Comparison of ENCODE assay signal across 16 mouse cellular contexts in the genomic region with DNA sequence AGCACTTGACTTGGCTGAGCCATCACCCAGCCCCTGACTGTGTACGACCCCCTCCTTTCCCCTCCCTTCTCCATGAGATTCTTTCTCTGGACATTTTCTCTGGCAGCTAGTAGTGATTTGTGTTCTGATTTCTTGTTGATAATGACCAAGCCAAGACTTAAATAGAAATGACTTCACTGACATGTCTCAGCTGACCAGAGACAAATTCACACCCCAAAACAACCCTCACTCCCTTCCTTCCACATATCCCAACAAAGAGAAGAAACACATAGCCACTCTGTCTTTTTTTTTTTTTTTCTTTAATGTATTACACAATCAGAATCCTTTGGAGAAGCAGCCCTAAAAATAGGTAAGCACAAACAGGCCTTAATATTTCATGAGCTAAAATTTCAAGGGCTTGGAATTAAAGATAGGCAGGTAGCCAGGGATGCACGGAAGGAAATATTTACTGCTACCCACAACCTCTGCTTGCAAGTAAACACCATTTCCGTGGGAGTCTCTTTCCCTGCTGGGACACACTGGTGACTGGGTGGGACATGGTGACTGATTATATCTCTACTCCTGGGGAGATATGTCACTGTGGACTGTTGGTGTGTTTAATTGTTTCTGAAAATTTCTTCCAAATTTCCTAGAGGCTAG.
A peak's percentile ranks its signal among the peaks of the same experiment; 100 is the strongest.
DNase-seq lines count a peak whose midpoint lies in the region; ATAC-seq and TF ChIP-seq lines count a peak whose summit lies in the region.
"Had no signal": no experiment of that assay in that cellular context is flagged by ENCODE, and none has a peak within 500 bp of the region (broad histone marks: within the 10 kb centered on the region; RNA-seq: fewer than 3 reads in every experiment).

No protein-coding gene starts in this region.

- no peak overlapping the region for H3K9ac ChIP-seq in heart, embryonic 16.5 days (ENCODE audit: low read length)
- H3K9ac ChIP-seq in MEL (ENCODE audit: control insufficient read depth, low read depth, low read length, poor library complexity, severe bottlenecking): no peak overlapping the region
- H3K9ac ChIP-seq in lung, postnatal 0 days (replicated peaks; ENCODE audit: low read depth): no peak overlapping the region
- H3K9ac ChIP-seq: embryonic facial prominence, embryonic 12.5 days; heart, embryonic 13.5 days; hindbrain, embryonic 15.5 days; limb, embryonic 12.5 days; neural tube, embryonic 15.5 days had no signal

- no peaks in the 10 kb centered on the region for H3K36me3 ChIP-seq in heart, embryonic 16.5 days (ENCODE audit: control insufficient read depth, insufficient read depth)
- no peaks in the 10 kb centered on the region for H3K36me3 ChIP-seq in heart, embryonic 10.5 days
- peaks cover 0 to 4% of the 10 kb centered on the region in 2 experiments; a peak in 2 of 4 replicates for H3K36me3 ChIP-seq in MEL (ENCODE audit: control insufficient read depth in 1 of 2, insufficient read depth in 2 of 2, low read length in 2 of 2)
- H3K36me3 ChIP-seq in lung, postnatal 0 days (ENCODE audit: insufficient read depth, low read length): no peaks in the 10 kb centered on the region
- H3K36me3 ChIP-seq: embryonic facial prominence, embryonic 12.5 days; heart, embryonic 13.5 days; hindbrain, embryonic 15.5 days; limb, embryonic 12.5 days; neural tube, embryonic 15.5 days had no signal

- no peaks in the 10 kb centered on the region for H3K27me3 ChIP-seq in heart, embryonic 16.5 days (ENCODE audit: control insufficient read depth, insufficient read depth, low read length)
- H3K27me3 ChIP-seq in heart, embryonic 10.5 days (ENCODE audit: insufficient read depth, poor library complexity, severe bottlenecking): no peaks in the 10 kb centered on the region
- no peaks in the 10 kb centered on the region for H3K27me3 ChIP-seq in MEL (ENCODE audit: control insufficient read depth in 1 of 2, insufficient read depth in 2 of 2, low read length in 2 of 2)
- no peaks in the 10 kb centered on the region for H3K27me3 ChIP-seq in lung, postnatal 0 days (replicated peaks; ENCODE audit: insufficient read depth, low read length)
- H3K27me3 ChIP-seq: embryonic facial prominence, embryonic 12.5 days; heart, embryonic 13.5 days; neural tube, embryonic 15.5 days had no signal

- no peak; a peak in 1 of 4 replicates for TF ChIP-seq EP300 in MEL (IDR thresholded peaks at IDR 0.05; ENCODE audit: low read depth in 1 of 2, low read length in 2 of 2)
- peak; percentile 94 for TF ChIP-seq EP300 in lung, postnatal 0 days (IDR thresholded peaks at IDR 0.05)

- no peak for TF ChIP-seq RAD21 in MEL (IDR thresholded peaks at IDR 0.05; ENCODE audit: low read depth, low read length)

- peaks cover 10% of the 10 kb centered on the region for H3K4me1 ChIP-seq in heart, embryonic 16.5 days (ENCODE audit: control insufficient read depth, insufficient read depth, low read length)
- peaks cover 7% of the 10 kb centered on the region for H3K4me1 ChIP-seq in heart, embryonic 10.5 days
- H3K4me1 ChIP-seq in MEL (ENCODE audit: control insufficient read depth in 1 of 2, insufficient read depth in 2 of 2, low read length in 2 of 2): no peaks in the 10 kb centered on the region
- no peaks in the 10 kb centered on the region for H3K4me1 ChIP-seq in lung, postnatal 0 days (ENCODE audit: insufficient read depth, low read depth, low read length)
- H3K4me1 ChIP-seq: embryonic facial prominence, embryonic 12.5 days; limb, embryonic 12.5 days had no signal

- TF ChIP-seq POLR2A in MEL (IDR thresholded peaks at IDR 0.05; ENCODE audit: control insufficient read depth in 1 of 2, insufficient read depth in 1 of 2, low read depth in 1 of 2, low read length in 2 of 2, poor library complexity in 1 of 2): no peak

- peak overlapping the region; percentile 55 for H3K27ac ChIP-seq in heart, embryonic 16.5 days (ENCODE audit: low read length)
- H3K27ac ChIP-seq in heart, embryonic 10.5 days: no peak overlapping the region
- no peak overlapping the region for H3K27ac ChIP-seq in MEL (ENCODE audit: control insufficient read depth, low read depth, low read length)
- peak overlapping the region; percentile 11 for H3K27ac ChIP-seq in lung, postnatal 0 days (ENCODE audit: low read length)
- H3K27ac ChIP-seq: embryonic facial prominence, embryonic 12.5 days; hindbrain, embryonic 15.5 days; limb, embryonic 12.5 days; neural tube, embryonic 15.5 days had no signal

- no peak for TF ChIP-seq CTCF in MEL (IDR thresholded peaks at IDR 0.05 in 2 of 3, conservative IDR thresholded peaks at IDR 0.05 in 1 of 3; ENCODE audit: control insufficient read depth in 1 of 3, insufficient read depth in 1 of 3, low read depth in 2 of 3, low read length in 3 of 3, poor library complexity in 1 of 3, severe bottlenecking in 1 of 3)
- no peak for TF ChIP-seq CTCF in lung, postnatal 0 days (IDR thresholded peaks at IDR 0.05)

- 29% methylated on average over 3 of the region's 3 CpGs for WGBS in heart, embryonic 16.5 days
- 45% methylated on average over 3 of the region's 3 CpGs for WGBS in heart, embryonic 10.5 days
- WGBS in lung, postnatal 0 days: 40% methylated on average over 3 of the region's 3 CpGs

- 0 out of 2 replicates have a peak overlapping the region, but pooled peaks have one; percentile 4 for H3K4me2 ChIP-seq in heart, embryonic 16.5 days (ENCODE audit: low read depth, low read length)
- no peak overlapping the region for H3K4me2 ChIP-seq in lung, postnatal 0 days (replicated peaks; ENCODE audit: low read depth, low read length)
- H3K4me2 ChIP-seq: embryonic facial prominence, embryonic 12.5 days; heart, embryonic 13.5 days; hindbrain, embryonic 15.5 days; limb, embryonic 12.5 days; midbrain, embryonic 11.5 days; neural tube, embryonic 15.5 days had no signal

- no peak for DNase-seq in heart, embryonic 10.5 days (ENCODE audit: low spot score)
- DNase-seq in MEL (ENCODE audit: low read depth, low spot score) (peak; percentile 25), MEL-GATA-1-ER (ENCODE audit: extremely low read depth, low read depth) (peak; percentile 1)
- peak; percentile 76 for DNase-seq in lung, postnatal 0 days (ENCODE audit: low spot score)
- no peak for DNase-seq in thymus, postnatal 4 days
- DNase-seq in layer of hippocampus, adult 9-11 months: no peak
- DNase-seq: cerebellum, adult 18-20 months; thymus, postnatal 25 days had no signal

- H3K79me2 ChIP-seq in MEL (ENCODE audit: control insufficient read depth, insufficient read depth, low read length, poor library complexity): no peaks in the 10 kb centered on the region

- ATAC-seq in heart, embryonic 16.5 days (replicated peaks; ENCODE audit: extremely low read depth, insufficient read depth, low FRiP score): 0 out of 2 replicates have a peak, but pooled peaks have one; percentile 14
- peak; percentile 91 for ATAC-seq in lung, postnatal 0 days
- ATAC-seq: CD4-positive, CD25-positive, alpha-beta regulatory T cell, adult 4 months had no signal

- no peaks in the 10 kb centered on the region for H3K9me3 ChIP-seq in heart, embryonic 16.5 days (replicated peaks; ENCODE audit: control insufficient read depth, low read length)
- H3K9me3 ChIP-seq in heart, embryonic 10.5 days: no peaks in the 10 kb centered on the region
- H3K9me3 ChIP-seq in MEL (replicated peaks; ENCODE audit: insufficient read depth, low read length): no peaks in the 10 kb centered on the region
- H3K9me3 ChIP-seq in lung, postnatal 0 days (ENCODE audit: low read length): no peaks in the 10 kb centered on the region
- H3K9me3 ChIP-seq: embryonic facial prominence, embryonic 12.5 days; heart, embryonic 13.5 days; hindbrain, embryonic 15.5 days; limb, embryonic 12.5 days; neural tube, embryonic 15.5 days had no signal

- no peak overlapping the region for H3K4me3 ChIP-seq in heart, embryonic 16.5 days (ENCODE audit: low read length)
- no peak overlapping the region for H3K4me3 ChIP-seq in heart, embryonic 10.5 days
- H3K4me3 ChIP-seq in MEL (ENCODE audit: control insufficient read depth in 1 of 2, insufficient read depth in 1 of 2, low read depth in 2 of 2, low read length in 2 of 2): no peak overlapping the region
- no peak overlapping the region for H3K4me3 ChIP-seq in lung, postnatal 0 days (ENCODE audit: low read depth, low read length)
- H3K4me3 ChIP-seq: embryonic facial prominence, embryonic 12.5 days; heart, embryonic 13.5 days; hindbrain, embryonic 15.5 days; limb, embryonic 12.5 days; neural tube, embryonic 15.5 days had no signal

TF ChIP-seq in MEL, 35 proteins besides CTCF, POLR2A, EP300 and RAD21:
- TF ChIP-seq SMC3 (IDR thresholded peaks at IDR 0.05; ENCODE audit: low read depth, low read length): no peak
- no peak for TF ChIP-seq ETS1 (IDR thresholded peaks at IDR 0.05; ENCODE audit: low read depth, low read length)
- TF ChIP-seq BHLHE40 (IDR thresholded peaks at IDR 0.05; ENCODE audit: borderline replicate concordance, low read depth, low read length): no peak
- no peak for TF ChIP-seq MAZ (IDR thresholded peaks at IDR 0.05; ENCODE audit: low read depth, low read length)
- no peak for TF ChIP-seq JUND (IDR thresholded peaks at IDR 0.05; ENCODE audit: low read depth, low read length)
- TF ChIP-seq USF1 (IDR thresholded peaks at IDR 0.05; ENCODE audit: low read depth, low read length): no peak
- TF ChIP-seq GATA1 (IDR thresholded peaks at IDR 0.05; ENCODE audit: low read depth, low read length): no peak
- TF ChIP-seq E2F4 (IDR thresholded peaks at IDR 0.05; ENCODE audit: borderline replicate concordance, low read depth, low read length): no peak
- no peak for TF ChIP-seq POLR2AphosphoS5 (IDR thresholded peaks at IDR 0.05; ENCODE audit: borderline replicate concordance, low read depth, low read length)
- TF ChIP-seq NELFE (IDR thresholded peaks at IDR 0.05; ENCODE audit: low read depth, low read length): no peak
- no peak for TF ChIP-seq MAX (IDR thresholded peaks at IDR 0.05; ENCODE audit: low read length)
- no peak for TF ChIP-seq MAFK (IDR thresholded peaks at IDR 0.05; ENCODE audit: borderline replicate concordance, low read depth, low read length)
- TF ChIP-seq ZMIZ1 (IDR thresholded peaks at IDR 0.05; ENCODE audit: low read depth, low read length): no peak
- TF ChIP-seq ELF1 (IDR thresholded peaks at IDR 0.05; ENCODE audit: low read depth, low read length): no peak
- TF ChIP-seq ZKSCAN1 (IDR thresholded peaks at IDR 0.05; ENCODE audit: low read depth, low read length): no peak
- no peak for TF ChIP-seq KAT2A (conservative IDR thresholded peaks at IDR 0.05; ENCODE audit: low read depth, low read length)

Comparison
In these comparisons a context has a peak if more than half of its experiments do, and no peak if none do; other contexts are left out.
1. H3K27ac ChIP-seq: peak in heart, embryonic 16.5 days (single experiment) and lung, postnatal 0 days (single experiment); none in heart, embryonic 10.5 days (single experiment) and MEL (single experiment).
2. DNase-seq: peak in MEL (single experiment), MEL-GATA-1-ER (single experiment) and lung, postnatal 0 days (single experiment); none in heart, embryonic 10.5 days (single experiment), thymus, postnatal 4 days (single experiment) and layer of hippocampus, adult 9-11 months (single experiment).